Mouse (Mus musculus) kidney, adult 2 months (tissue): ENCODE data around the gene Egf.

Source experiments
- CTCF ChIP-seq: fragments of 200-500 bp; conservative IDR thresholded peaks from 2 replicates; pipeline ENCODE4 v1.5.1; 2011; ENCODE audit warnings: low read depth, mild to moderate bottlenecking, control low read depth, low read length, moderate library complexity, mixed read lengths; ENCODE audit not compliant: insufficient read depth, insufficient read length
- POLR2A ChIP-seq: fragments of 200-500 bp; IDR thresholded peaks from one replicate; pipeline ENCODE4 v1.6.1; 2011; ENCODE audit warnings: low read depth, low read length, control low read depth

- TF ChIP-seq POLR2A (no peak), CTCF (no peak)
Measured at GRCm38 (mm10) chr3:129714542-129715145, 40.5 kb downstream of the Egf start.
